Mouse (Mus musculus) retina, postnatal 1 day (tissue): ENCODE results near the gene Gm10491.
A peak's percentile ranks its signal among the peaks of the same experiment; 100 is the strongest.

ENCODE experiments used
- DNase-seq: peaks from one replicate; pipeline ENCODE4 v3.0.0-alpha.2; 2012

Gm10491 gene

GRCm38 (mm10) chrX:7878495-7878894 is 29.1 kb downstream of the Gm10491 start:
- no peak for DNase-seq

- peak; percentile 89 for DNase-seq
Measured at GRCm38 (mm10) chrX:7878007-7878419, 29.6 kb downstream of the Gm10491 start, which contains the start of gene Pim2. Gene Pim2 (plus strand): TSS chrX:7878262.

GRCm38 (mm10) chrX:7869826-7870225 is 37.8 kb downstream of the Gm10491 start:
- no peak for DNase-seq

GRCm38 (mm10) chrX:7868506-7868905 is 39.1 kb downstream of the Gm10491 start:
- DNase-seq = no peak

- no peak for DNase-seq
Measured at GRCm38 (mm10) chrX:7867141-7867540, 40.5 kb downstream of the Gm10491 start.

- DNase-seq = no peak
Measured at GRCm38 (mm10) chrX:7865786-7866185, 41.8 kb downstream of the Gm10491 start.

GRCm38 (mm10) chrX:7865343-7865742 is 42.3 kb downstream of the Gm10491 start:
- no peak for DNase-seq

GRCm38 (mm10) chrX:7864551-7864950 is 43.1 kb downstream of the Gm10491 start:
- no peak for DNase-seq

- DNase-seq = no peak
Measured at GRCm38 (mm10) chrX:7863181-7863580, 44.5 kb downstream of the Gm10491 start.

GRCm38 (mm10) chrX:7859191-7859753 is 48.4 kb downstream of the Gm10491 start:
- no peak for DNase-seq
